In genomic region chr17:74810892-74811625, GRCm38 (mm10) we compare ENCODE assay signal across 8 mouse cellular contexts.
DNase-seq lines count a peak whose midpoint lies in the region; ATAC-seq and TF ChIP-seq lines count a peak whose summit lies in the region.

No protein-coding gene starts in this region.

- H3K27me3 ChIP-seq in heart, adult 2 months (ENCODE audit: control insufficient read depth, insufficient read depth, low read length), result no peaks in the 10 kb centered on the region
- no peaks in the 10 kb centered on the region for H3K27me3 ChIP-seq in kidney, embryonic 16.5 days (ENCODE audit: insufficient read depth, low read length)
- H3K27me3 ChIP-seq in midbrain, embryonic 10.5 days (ENCODE audit: low read depth, poor library complexity, severe bottlenecking), result no peaks in the 10 kb centered on the region

- H3K9ac ChIP-seq in heart, adult 2 months (ENCODE audit: low read depth, low read length), result no peak overlapping the region
- H3K9ac ChIP-seq in kidney, embryonic 16.5 days (replicated peaks; ENCODE audit: low read length), result no peak overlapping the region

- no peak for TF ChIP-seq EP300 in heart, adult 2 months (IDR thresholded peaks at IDR 0.05; ENCODE audit: insufficient read depth, low read depth, low read length)

- no peak for TF ChIP-seq POLR2A in brain, embryonic 14.5 days (IDR thresholded peaks at IDR 0.05; ENCODE audit: borderline replicate concordance, extremely low read depth, insufficient read depth, insufficient read length, poor library complexity, severe bottlenecking)
- no peak for TF ChIP-seq POLR2A in heart, adult 2 months (IDR thresholded peaks at IDR 0.05; ENCODE audit: insufficient read depth, low read depth, low read length)

- H3K36me3 ChIP-seq in heart, adult 2 months (ENCODE audit: control insufficient read depth, insufficient read depth, low read length), result no peaks in the 10 kb centered on the region; the same call in 1 of the 2 replicates
- H3K36me3 ChIP-seq in kidney, embryonic 16.5 days (ENCODE audit: insufficient read depth, low read length), result no peaks in the 10 kb centered on the region
- H3K36me3 ChIP-seq in midbrain, embryonic 10.5 days, result no peaks in the 10 kb centered on the region

- no peak for DNase-seq in frontal cortex, postnatal 14 days (ENCODE audit: low spot score in 2 of 2)
- DNase-seq in B cell, adult 2 months, result peak; percentile 31 to 46
- DNase-seq in brain, embryonic 14.5 days (ENCODE audit: low read depth), result peak; percentile 81
- no peak for DNase-seq in heart, adult 2 months
- DNase-seq in midbrain, embryonic 10.5 days (ENCODE audit: low spot score), result peak; percentile 16
- no peak for DNase-seq in ovary, postnatal 36 days (ENCODE audit: low spot score)

- intact Hi-C loops in heart, adult 2 months (cut with DNase I), result loop anchor here (1.0 to 5.0 kb wide), 4 partner anchors 56 to 561 kb away; partner anchors contain the start of gene Ltbp1

- 27% methylated on average over 3 of the region's 3 CpGs for WGBS in heart, adult 2 months
- WGBS in kidney, embryonic 16.5 days, result 52% methylated on average over 3 of the region's 3 CpGs
- 75% methylated on average over 3 of the region's 3 CpGs for WGBS in midbrain, embryonic 10.5 days

- H3K4me3 ChIP-seq in heart, adult 2 months, result no peak overlapping the region
- H3K4me3 ChIP-seq in kidney, embryonic 16.5 days (ENCODE audit: low read length), result no peak overlapping the region
- H3K4me3 ChIP-seq in midbrain, embryonic 10.5 days, result no peak overlapping the region

- peak; percentile 53; the same call in 1 of the 2 replicates for TF ChIP-seq CTCF in brain, embryonic 14.5 days (IDR thresholded peaks at IDR 0.05; ENCODE audit: borderline replicate concordance, extremely low read depth, insufficient read depth, insufficient read length)
- peak; percentile 80 for TF ChIP-seq CTCF in heart, adult 2 months (IDR thresholded peaks at IDR 0.05)

- peaks cover 3% of the 10 kb centered on the region for H3K4me1 ChIP-seq in heart, adult 2 months (ENCODE audit: control insufficient read depth, insufficient read depth, low read length)
- no peaks in the 10 kb centered on the region; the same call in 1 of the 2 replicates for H3K4me1 ChIP-seq in kidney, embryonic 16.5 days (ENCODE audit: insufficient read depth, low read length)
- H3K4me1 ChIP-seq in midbrain, embryonic 10.5 days, result no peaks in the 10 kb centered on the region

- H3K4me2 ChIP-seq in kidney, embryonic 16.5 days (replicated peaks; ENCODE audit: low read depth, low read length), result no peak overlapping the region

- no peaks in the 10 kb centered on the region for H3K9me3 ChIP-seq in kidney, embryonic 16.5 days (ENCODE audit: low read length)
- H3K9me3 ChIP-seq in midbrain, embryonic 10.5 days (replicated peaks), result no peaks in the 10 kb centered on the region

- peak; percentile 82 for ATAC-seq in frontal cortex, adult (ENCODE audit: low TSS enrichment)
- ATAC-seq in kidney, embryonic 16.5 days (ENCODE audit: low FRiP score, low TSS enrichment), result peak; percentile 57

- no peaks in the 10 kb centered on the region for H3K79me2 ChIP-seq in heart, adult 2 months (replicated peaks; ENCODE audit: control insufficient read depth, insufficient read depth, low read length)

- H3K27ac ChIP-seq in heart, adult 2 months, result no peak overlapping the region
- H3K27ac ChIP-seq in kidney, embryonic 16.5 days (ENCODE audit: low read length), result no peak overlapping the region
- H3K27ac ChIP-seq in midbrain, embryonic 10.5 days (replicated peaks), result no peak overlapping the region

Comparison
In these comparisons a context has a peak if more than half of its experiments do, and no peak if none do; other contexts are left out.
1. DNase-seq: peak in B cell, adult 2 months (2 of 2), brain, embryonic 14.5 days (single experiment) and midbrain, embryonic 10.5 days (single experiment); none in frontal cortex, postnatal 14 days (0 of 2), heart, adult 2 months (0 of 2) and ovary, postnatal 36 days (single experiment).